26 mouse cellular contexts compared by ENCODE assay signal in genomic region chr5:110958196-110958595, GRCm38 (mm10).
"Had no signal": no experiment of that assay in that cellular context is flagged by ENCODE, and none has a peak within 500 bp of the region (broad histone marks: within the 10 kb centered on the region; RNA-seq: fewer than 3 reads in every experiment).

No protein-coding gene starts in this region.

- H3K9ac ChIP-seq: embryonic facial prominence, embryonic 12.5 days; embryonic facial prominence, embryonic 13.5 days; embryonic facial prominence, embryonic 15.5 days; forebrain, embryonic 12.5 days; forebrain, embryonic 13.5 days; forebrain, embryonic 15.5 days; forebrain, postnatal 0 days had no signal

- H3K4me1 ChIP-seq: embryonic facial prominence, embryonic 12.5 days; embryonic facial prominence, embryonic 13.5 days; embryonic facial prominence, embryonic 15.5 days; forebrain, embryonic 10.5 days; forebrain, embryonic 12.5 days; forebrain, embryonic 13.5 days had no signal

- H3K36me3 ChIP-seq: embryonic facial prominence, embryonic 10.5 days; embryonic facial prominence, embryonic 12.5 days; embryonic facial prominence, embryonic 13.5 days; embryonic facial prominence, embryonic 15.5 days; forebrain, embryonic 10.5 days; forebrain, embryonic 12.5 days; forebrain, embryonic 15.5 days had no signal

- H3K27me3 ChIP-seq: embryonic facial prominence, embryonic 12.5 days; embryonic facial prominence, embryonic 13.5 days; embryonic facial prominence, embryonic 15.5 days; forebrain, embryonic 12.5 days; forebrain, embryonic 13.5 days; forebrain, embryonic 15.5 days had no signal

- H3K27ac ChIP-seq: embryonic facial prominence, embryonic 10.5 days; embryonic facial prominence, embryonic 12.5 days; embryonic facial prominence, embryonic 13.5 days; embryonic facial prominence, embryonic 15.5 days; forebrain, embryonic 10.5 days; forebrain, embryonic 12.5 days; forebrain, embryonic 13.5 days; forebrain, embryonic 15.5 days; gastrocnemius, adult 2 months; heart, adult 2 months had no signal

- ATAC-seq: forebrain, embryonic 13.5 days; forebrain, embryonic 14.5 days; forebrain, embryonic 15.5 days; forebrain, embryonic 16.5 days; forebrain, postnatal 0 days had no signal

- DNase-seq: cerebellum, adult 9-10 months; cerebellum, adult 9-11 months; cerebellum, postnatal 10 days; cerebellum, postnatal 14 days; cerebellum, postnatal 25 days; cerebellum, postnatal 36 days; embryo, embryonic 11 days; forebrain, postnatal 0 days; gastrocnemius, adult 2 months; gastrocnemius, postnatal 10 days; gastrocnemius, postnatal 14 days; gastrocnemius, postnatal 25 days; gastrocnemius, postnatal 36 days; heart, adult 18-20 months; heart, adult 2 months had no signal

- H3K4me3 ChIP-seq: embryonic facial prominence, embryonic 10.5 days; embryonic facial prominence, embryonic 12.5 days; embryonic facial prominence, embryonic 13.5 days; embryonic facial prominence, embryonic 15.5 days; erythroblast, embryonic 14.5 days; forebrain, embryonic 10.5 days; forebrain, embryonic 12.5 days; forebrain, embryonic 13.5 days; forebrain, embryonic 15.5 days; gastrocnemius, adult 2 months; heart, adult 2 months had no signal

- H3K4me2 ChIP-seq: embryonic facial prominence, embryonic 12.5 days; embryonic facial prominence, embryonic 13.5 days; embryonic facial prominence, embryonic 15.5 days; forebrain, embryonic 12.5 days; forebrain, embryonic 13.5 days; forebrain, embryonic 15.5 days had no signal

- H3K9me3 ChIP-seq: embryonic facial prominence, embryonic 10.5 days; embryonic facial prominence, embryonic 12.5 days; embryonic facial prominence, embryonic 13.5 days; embryonic facial prominence, embryonic 15.5 days; forebrain, embryonic 10.5 days; forebrain, embryonic 12.5 days; forebrain, embryonic 13.5 days; forebrain, embryonic 15.5 days had no signal
